Mouse (Mus musculus) midbrain, embryonic 14.5 days (tissue): ENCODE measurements at regions not wholly inside any gene's neighbourhood (a gene's known extent, or its start where the extent isn't known, plus 50 kb on each side); places are given as distances from the start of the nearest gene placed in this dataset.

Experiments used
- ATAC-seq: fragments of 200-750 bp; cut with Nextera tagmentation; 2 replicates; pipeline ENCODE4 v1.8.0; 2017; ENCODE audit warnings: moderate number of reproducible peaks, moderate library complexity; ENCODE audit not compliant: low FRiP score, low TSS enrichment
- DNase-seq: peaks from one replicate; pipeline ENCODE4 v3.0.0-alpha.2; 2015
- H3K27ac ChIP-seq: fragments of 300-500 bp; sonication (generic); replicated peaks from 2 replicates; pipeline ENCODE4 v1.5.1; 2014; ENCODE audit warnings: mild to moderate bottlenecking, low read depth, low read length, moderate library complexity
- H3K27me3 ChIP-seq: fragments of 300-500 bp; sonication (generic); 2 replicates; pipeline ENCODE4 v1.6.1; 2014; ENCODE audit warnings: low read length, control low read depth, mixed read lengths; ENCODE audit not compliant: control insufficient read depth, insufficient read depth
- H3K36me3 ChIP-seq: fragments of 300-500 bp; sonication (generic); 2 replicates; pipeline ENCODE4 v1.6.1; 2014; ENCODE audit warnings: low read length, control low read depth; ENCODE audit not compliant: control insufficient read depth, insufficient read depth
- H3K4me1 ChIP-seq: fragments of 300-500 bp; sonication (generic); 2 replicates; pipeline ENCODE4 v1.6.1; 2014; ENCODE audit warnings: mild to moderate bottlenecking, antibody characterized with exemption, low read length, control low read depth; ENCODE audit not compliant: control insufficient read depth, insufficient read depth
- H3K4me2 ChIP-seq: fragments of 300-500 bp; sonication (generic); 2 replicates; pipeline ENCODE4 v1.6.1; 2014; ENCODE audit warnings: mild to moderate bottlenecking, low read length, moderate library complexity
- H3K4me3 ChIP-seq: fragments of 300-500 bp; sonication (generic); replicated peaks from 2 replicates; pipeline ENCODE4 v1.5.1; 2014; ENCODE audit warnings: low read depth, low read length
- H3K9ac ChIP-seq: fragments of 300-500 bp; sonication (generic); replicated peaks from 2 replicates; pipeline ENCODE4 v1.6.1; 2014; ENCODE audit warnings: mild to moderate bottlenecking, low read length, moderate library complexity
- H3K9me3 ChIP-seq: fragments of 300-500 bp; sonication (generic); 2 replicates; pipeline ENCODE4 v1.6.1; 2016; ENCODE audit warnings: low read length, control low read depth, mixed read lengths; ENCODE audit not compliant: control insufficient read depth
- WGBS: fragments of 180-500 bp; shearing (Covaris S2); extraction: QIAGEN DNeasy Blood & Tissue Kit; methylation state at CpG from one replicate; pipeline ENCODE4 v1.1.7; 2014; 5-methylcytosine and 5-hydroxymethylcytosine counted together

GRCm38 (mm10) chr1:103762044-103762663 lies 1006.2 kb upstream of the Cdh20 start:
- Histone ChIP-seq H3K9me3 (no peaks in the 10 kb centered on the region), H3K27ac (no peak overlapping the region), H3K4me3 (no peak overlapping the region), H3K9ac (no peak overlapping the region), H3K4me2 (no peak overlapping the region), H3K4me1 (no peaks in the 10 kb centered on the region), H3K36me3 (no peaks in the 10 kb centered on the region), H3K27me3 (no peaks in the 10 kb centered on the region)
- ATAC-seq (no peak; the same call in 1 of the 2 replicates), DNase-seq (no peak)
- 89% methylated on average over 5 of the region's 5 CpGs for WGBS

GRCm38 (mm10) chr1:103762745-103763144 lies 1005.6 kb upstream of the Cdh20 start:
- WGBS, result 45% methylated on average over 3 of the region's 3 CpGs
- no peaks in the 10 kb centered on the region for H3K27me3 ChIP-seq

GRCm38 (mm10) chr1:103767315-103767714 lies 1001.0 kb upstream of the Cdh20 start:
- no peak overlapping the region for H3K9ac ChIP-seq
- ATAC-seq (no peak), DNase-seq (no peak)
- no peaks in the 10 kb centered on the region for H3K9me3 ChIP-seq
- H3K36me3 ChIP-seq, result no peaks in the 10 kb centered on the region
- no peak overlapping the region for H3K4me2 ChIP-seq
- H3K27me3 ChIP-seq, result no peaks in the 10 kb centered on the region
- no peaks in the 10 kb centered on the region for H3K4me1 ChIP-seq
- H3K27ac ChIP-seq, result no peak overlapping the region
- 84% methylated on average over 2 of the region's 2 CpGs for WGBS
- no peak overlapping the region for H3K4me3 ChIP-seq

More at GRCm38 (mm10) chr1:103762745-103763144, 1005.6 kb upstream of the Cdh20 start:
- ATAC-seq, result no peak
- H3K36me3 ChIP-seq, result no peaks in the 10 kb centered on the region
- H3K9me3 ChIP-seq, result no peaks in the 10 kb centered on the region
- no peak overlapping the region for H3K4me3 ChIP-seq
- H3K4me2 ChIP-seq, result no peak overlapping the region
- H3K9ac ChIP-seq, result no peak overlapping the region
- H3K27ac ChIP-seq, result no peak overlapping the region
- H3K4me1 ChIP-seq, result no peaks in the 10 kb centered on the region
- DNase-seq, result peak; percentile 28

DNA sequence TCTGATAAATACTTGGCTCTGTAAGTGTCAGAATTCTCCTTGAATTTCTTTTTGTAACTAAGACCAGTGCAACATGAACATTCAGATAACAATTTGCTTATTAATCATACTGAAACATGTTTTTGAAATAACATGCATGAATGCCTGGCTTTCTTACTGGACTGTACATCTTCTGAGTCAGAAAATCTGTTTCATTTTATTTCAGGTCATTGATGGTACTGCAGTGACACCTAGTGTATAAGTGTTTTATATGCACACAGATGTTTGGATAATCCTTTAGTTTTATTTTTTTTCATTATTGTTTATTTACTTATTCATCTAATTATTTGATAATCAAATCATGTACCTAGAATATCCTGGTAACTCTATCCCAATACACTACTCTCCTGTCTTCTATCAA lies 983.6 kb upstream of the Cdh20 start:
- H3K9me3 ChIP-seq, result no peaks in the 10 kb centered on the region
- ATAC-seq (no peak; the same call in 1 of the 2 replicates), DNase-seq (peak; percentile 81)
- H3K4me3 ChIP-seq, result no peak overlapping the region
- no peak overlapping the region for H3K27ac ChIP-seq
- no peaks in the 10 kb centered on the region for H3K36me3 ChIP-seq
- no peaks in the 10 kb centered on the region for H3K4me1 ChIP-seq
- H3K27me3 ChIP-seq, result no peaks in the 10 kb centered on the region
- H3K4me2 ChIP-seq, result no peak overlapping the region
- no peak overlapping the region for H3K9ac ChIP-seq

- Histone ChIP-seq H3K4me1 (no peaks in the 10 kb centered on the region), H3K9me3 (no peaks in the 10 kb centered on the region), H3K36me3 (no peaks in the 10 kb centered on the region), H3K4me3 (no peak overlapping the region), H3K4me2 (no peak overlapping the region), H3K27me3 (no peaks in the 10 kb centered on the region), H3K9ac (no peak overlapping the region), H3K27ac (no peak overlapping the region)
- DNase-seq (peak; percentile 52), ATAC-seq (no peak)
These were observed 972.0 kb upstream of the Cdh20 start for GRCm38 (mm10) chr1:103796337-103796736.

DNA sequence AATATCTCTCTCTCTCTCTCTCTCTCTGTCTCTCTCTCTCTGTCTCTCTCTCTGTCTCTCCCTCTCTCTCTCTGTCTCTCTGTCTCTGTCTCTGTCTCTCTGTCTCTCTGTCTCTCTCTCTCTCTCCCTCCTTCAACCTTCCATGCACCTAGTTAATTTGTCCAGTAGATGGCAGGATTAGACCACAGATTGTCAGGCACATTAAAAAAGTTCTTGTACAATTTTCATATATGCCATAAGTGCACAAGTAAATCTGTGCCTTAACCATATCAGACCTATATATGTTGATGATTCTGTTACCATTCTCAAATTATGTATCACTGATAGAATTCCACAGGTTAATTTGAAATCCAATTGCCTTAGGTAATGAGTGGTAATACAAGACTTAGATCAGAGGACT lies 969.0 kb upstream of the Cdh20 start:
- ATAC-seq (no peak), DNase-seq (peak; percentile 80)
- H3K9me3 ChIP-seq, result no peaks in the 10 kb centered on the region
- no peak overlapping the region for H3K27ac ChIP-seq
- no peak overlapping the region for H3K4me2 ChIP-seq
- H3K27me3 ChIP-seq, result no peaks in the 10 kb centered on the region
- no peaks in the 10 kb centered on the region for H3K36me3 ChIP-seq
- no peak overlapping the region for H3K9ac ChIP-seq
- H3K4me1 ChIP-seq, result no peaks in the 10 kb centered on the region
- no peak overlapping the region for H3K4me3 ChIP-seq

DNA sequence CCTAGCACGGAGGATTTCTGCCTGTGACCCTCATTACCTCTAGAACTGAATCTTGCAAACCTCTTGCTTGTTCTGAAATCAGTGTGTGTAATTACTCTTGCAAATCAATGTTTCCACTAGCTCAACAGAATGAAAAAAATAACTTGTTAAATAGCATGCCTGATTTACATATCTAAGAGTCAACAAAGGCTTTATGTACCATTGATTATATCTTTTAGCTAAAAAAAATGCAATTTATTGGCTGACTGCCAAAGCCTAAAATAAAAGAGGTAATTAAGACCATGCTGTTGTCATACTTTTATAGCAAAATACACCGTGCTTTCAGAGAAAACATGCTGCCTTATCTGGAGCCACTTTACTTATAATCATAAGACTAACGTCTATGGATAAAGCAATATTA lies 950.4 kb upstream of the Cdh20 start:
- 54% methylated on average over 3 of the region's 3 CpGs for WGBS
- Histone ChIP-seq H3K4me1 (no peaks in the 10 kb centered on the region), H3K27ac (no peak overlapping the region), H3K27me3 (no peaks in the 10 kb centered on the region), H3K4me2 (no peak overlapping the region), H3K9ac (no peak overlapping the region), H3K9me3 (no peaks in the 10 kb centered on the region), H3K36me3 (no peaks in the 10 kb centered on the region), H3K4me3 (no peak overlapping the region)
- ATAC-seq, result no peak
- DNase-seq, result peak; percentile 39
